Mouse (Mus musculus) MEL (cell line): Measurements from ENCODE around the gene Ndufaf4. TPM values are rescaled to one million over a fixed set of nuclear protein-coding genes. Genes with fewer than 3 reads are reported as not detected.
"Not testable (repeated sequence)": the region's sequence is repeated elsewhere in the genome, so short reads cannot be mapped to it uniquely, and the experiment has no call there.

ENCODE experiments used
- DNase-seq: peaks from one replicate; pipeline ENCODE4 v3.0.0; 2011; ENCODE audit warnings: low read depth, low spot score
- H3K27ac ChIP-seq: 2 replicates; pipeline ENCODE4 v1.5.1; 2012; ENCODE audit warnings: low read depth, mild to moderate bottlenecking, control low read depth, low read length, moderate library complexity; ENCODE audit not compliant: control insufficient read depth
- H3K27me3 ChIP-seq, 2 experiments: fragments of 150-350 bp in 1 of 2; sonication (generic) in 1 of 2; 2 replicates each; pipeline ENCODE4 v1.6.1; 2012; ENCODE audit warnings: low read length in 2 of 2, mild to moderate bottlenecking in 2 of 2, improper control_type of control experiment in 1 of 2, moderate library complexity in 1 of 2; ENCODE audit not compliant: insufficient read depth in 2 of 2, control insufficient read depth in 1 of 2
- H3K36me3 ChIP-seq, 2 experiments: 2 replicates each; pipeline ENCODE4 v1.6.1; 2012 to 2014; ENCODE audit warnings: low read length in 2 of 2, improper control_type of control experiment in 1 of 2, inconsistent platforms in 1 of 2, mild to moderate bottlenecking in 1 of 2; ENCODE audit not compliant: insufficient read depth in 2 of 2, control insufficient read depth in 1 of 2
- H3K4me1 ChIP-seq, 2 experiments: fragments of 150-350 bp in 1 of 2; sonication (generic) in 1 of 2; 2 replicates each; pipeline ENCODE4 v1.6.1; 2012; ENCODE audit warnings: low read length in 2 of 2, improper control_type of control experiment in 1 of 2, mild to moderate bottlenecking in 1 of 2; ENCODE audit not compliant: insufficient read depth in 2 of 2, control insufficient read depth in 1 of 2
- H3K4me3 ChIP-seq, 2 experiments: fragments of 150-350 bp in 1 of 2; sonication (generic) in 1 of 2; 2 replicates each; pipeline ENCODE4 v1.5.1; 2012; ENCODE audit warnings: low read depth in 2 of 2, low read length in 2 of 2, mild to moderate bottlenecking in 2 of 2, moderate library complexity in 2 of 2, control low read depth in 1 of 2, improper control_type of control experiment in 1 of 2; ENCODE audit not compliant: control insufficient read depth in 1 of 2, insufficient read depth in 1 of 2
- H3K79me2 ChIP-seq: 2 replicates; pipeline ENCODE4 v1.6.1; 2012; ENCODE audit warnings: mild to moderate bottlenecking, low read length, moderate library complexity; ENCODE audit not compliant: control insufficient read depth, poor library complexity, insufficient read depth
- H3K9ac ChIP-seq: 2 replicates; pipeline ENCODE4 v1.6.1; 2012; ENCODE audit warnings: low read depth, mild to moderate bottlenecking, control low read depth, low read length, moderate library complexity; ENCODE audit not compliant: control insufficient read depth, poor library complexity, severe bottlenecking
- H3K9me3 ChIP-seq: fragments of 150-350 bp; sonication (generic); replicated peaks from 2 replicates; pipeline ENCODE4 v1.6.1; 2012; ENCODE audit warnings: mild to moderate bottlenecking, low read length, improper control_type of control experiment, moderate library complexity; ENCODE audit not compliant: insufficient read depth
- EP300 ChIP-seq, 2 experiments: IDR thresholded peaks; 2 replicates each; pipeline ENCODE4 v1.6.1; 2011; ENCODE audit warnings: improper control_type of control experiment in 2 of 2, low read length in 2 of 2, low read depth in 1 of 2, mild to moderate bottlenecking in 1 of 2
- ETS1 ChIP-seq: IDR thresholded peaks from 2 replicates; pipeline ENCODE4 v1.6.1; 2012; ENCODE audit warnings: low read depth, mild to moderate bottlenecking, inconsistent platforms, low read length, improper control_type of control experiment, moderate library complexity
- GATA1 ChIP-seq: IDR thresholded peaks from 2 replicates; pipeline ENCODE4 v1.6.1; 2011; ENCODE audit warnings: low read depth, low read length, improper control_type of control experiment
- JUND ChIP-seq: IDR thresholded peaks from 2 replicates; pipeline ENCODE4 v1.6.1; 2011; ENCODE audit warnings: low read depth, mild to moderate bottlenecking, improper control_type of control experiment, low read length
- NRF1 ChIP-seq: IDR thresholded peaks from 2 replicates; pipeline ENCODE4 v1.6.1; 2014; ENCODE audit warnings: low read depth, mild to moderate bottlenecking, inconsistent platforms, low read length, improper control_type of control experiment, moderate library complexity; ENCODE audit not compliant: poor library complexity, insufficient read depth, severe bottlenecking
- POLR2AphosphoS5 ChIP-seq: IDR thresholded peaks from 2 replicates; pipeline ENCODE4 v1.6.1; 2012; ENCODE audit warnings: low read depth, borderline replicate concordance, mild to moderate bottlenecking, inconsistent platforms, low read length, moderate library complexity, mixed read lengths
- RAD21 ChIP-seq: IDR thresholded peaks from 2 replicates; pipeline ENCODE4 v1.6.1; 2011; ENCODE audit warnings: mild to moderate bottlenecking, low read depth, low read length, improper control_type of control experiment
- TBP ChIP-seq: IDR thresholded peaks from 2 replicates; pipeline ENCODE4 v1.8.0; 2011; ENCODE audit warnings: low read depth, low read length, improper control_type of control experiment
- UBTF ChIP-seq: IDR thresholded peaks from 2 replicates; pipeline ENCODE4 v1.6.1; 2012; ENCODE audit warnings: low read depth, mild to moderate bottlenecking, inconsistent platforms, low read length, improper control_type of control experiment, moderate library complexity, borderline replicate concordance; ENCODE audit not compliant: insufficient read depth
- USF1 ChIP-seq: IDR thresholded peaks from 2 replicates; pipeline ENCODE4 v1.6.1; 2014; ENCODE audit warnings: low read depth, mild to moderate bottlenecking, inconsistent platforms, low read length, improper control_type of control experiment, moderate library complexity
- ZKSCAN1 ChIP-seq: IDR thresholded peaks from 2 replicates; pipeline ENCODE4 v1.6.1; 2012; ENCODE audit warnings: low read depth, mild to moderate bottlenecking, inconsistent platforms, low read length, improper control_type of control experiment, moderate library complexity
- polyA plus RNA-seq, 2 experiments: library from polyadenylated mRNA; stranded (reverse) in 1 of 2; unstranded in 1 of 2; fragments of >175 nt in 1 of 2; fragments of >200 nt in 1 of 2; gene quantifications; 2 replicates each; pipeline versions ENCODE4 v1.2.1 to v1.2.4; 2012; ENCODE audit warnings: low replicate concordance in 2 of 2, low read depth in 1 of 2; ENCODE audit not compliant: insufficient read length in 2 of 2, insufficient read depth in 1 of 2, missing spikeins in 1 of 2
- total RNA-seq: library from RNA; depleted of rRNA; stranded (reverse); fragments of 300-350 nt; gene quantifications from 2 replicates; pipeline ENCODE4 v1.2.3, GENCODE M21; 2012

Gene Ndufaf4
- total and polyA plus RNA-seq, 3 experiments = 47.5 to 69.3 TPM; not detected in 1

DNA sequence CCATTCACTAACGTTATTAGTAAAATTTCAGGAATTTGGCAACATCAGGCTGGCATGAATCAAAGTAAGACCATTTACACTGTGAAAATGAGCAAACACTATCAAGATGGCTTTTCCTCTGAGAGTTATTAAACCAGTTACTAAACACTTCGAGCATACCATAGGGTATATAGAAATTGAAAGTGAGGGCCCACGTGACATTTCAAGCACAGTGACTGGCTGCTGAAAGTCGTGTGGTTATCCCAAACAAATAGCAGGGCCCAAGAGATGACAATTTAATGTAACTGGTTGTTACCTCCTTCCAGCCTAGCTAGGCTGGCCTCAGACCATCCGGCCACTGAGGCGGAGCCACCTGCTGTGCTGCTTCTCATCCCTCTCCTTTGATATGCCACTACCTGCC lies 32.2 kb upstream of the Ndufaf4 start:
- no peaks in the 10 kb centered on the region for H3K36me3 ChIP-seq
- H3K4me1 ChIP-seq = peaks cover 0 to 3% of the 10 kb centered on the region in 2 experiments; a peak in 1 of 4 replicates
- peak; percentile 3 for DNase-seq
- no peak overlapping the region for H3K9ac ChIP-seq
- H3K27me3 ChIP-seq = no peaks in the 10 kb centered on the region
- H3K79me2 ChIP-seq = no peaks in the 10 kb centered on the region
- H3K4me3 ChIP-seq = no peak overlapping the region
- no peak overlapping the region for H3K27ac ChIP-seq
- H3K9me3 ChIP-seq = no peaks in the 10 kb centered on the region
- TF ChIP-seq RAD21 (no peak), JUND (no peak), POLR2AphosphoS5 (no peak), NRF1 (no peak), USF1 (peak; percentile 59; the same call in 1 of the 2 replicates), TBP (no peak), ETS1 (no peak), EP300 (IDR thresholded peaks at IDR 0.05; ENCODE audit: low read depth in 1 of 2, low read length in 2 of 2) (no peak)

- H3K27ac ChIP-seq = no peak overlapping the region
- H3K4me3 ChIP-seq = no peak overlapping the region
- H3K4me1 ChIP-seq = peaks cover 0 to 3% of the 10 kb centered on the region in 2 experiments; a peak in 1 of 4 replicates
- no peaks in the 10 kb centered on the region for H3K9me3 ChIP-seq
- no peak for DNase-seq
- H3K9ac ChIP-seq = no peak overlapping the region
- H3K27me3 ChIP-seq = no peaks in the 10 kb centered on the region
- TF ChIP-seq UBTF = no peak
- no peak for TF ChIP-seq EP300 (IDR thresholded peaks at IDR 0.05; ENCODE audit: low read depth in 1 of 2, low read length in 2 of 2)
- TF ChIP-seq GATA1 = no peak
- no peak for TF ChIP-seq ETS1
- no peak for TF ChIP-seq ZKSCAN1
- H3K79me2 ChIP-seq = no peaks in the 10 kb centered on the region
- H3K36me3 ChIP-seq = no peaks in the 10 kb centered on the region
Observed at GRCm38 (mm10) chr4:24869230-24869629, 28.7 kb upstream of the Ndufaf4 start.

GRCm38 (mm10) chr4:24889386-24889785 lies 8.5 kb upstream of the Ndufaf4 start:
- H3K9me3 ChIP-seq, H3K27me3 ChIP-seq, H3K36me3 ChIP-seq, H3K4me3 ChIP-seq, H3K4me1 ChIP-seq, H3K79me2 ChIP-seq, H3K27ac ChIP-seq, DNase-seq, H3K9ac ChIP-seq: not testable (repeated sequence)

DNA sequence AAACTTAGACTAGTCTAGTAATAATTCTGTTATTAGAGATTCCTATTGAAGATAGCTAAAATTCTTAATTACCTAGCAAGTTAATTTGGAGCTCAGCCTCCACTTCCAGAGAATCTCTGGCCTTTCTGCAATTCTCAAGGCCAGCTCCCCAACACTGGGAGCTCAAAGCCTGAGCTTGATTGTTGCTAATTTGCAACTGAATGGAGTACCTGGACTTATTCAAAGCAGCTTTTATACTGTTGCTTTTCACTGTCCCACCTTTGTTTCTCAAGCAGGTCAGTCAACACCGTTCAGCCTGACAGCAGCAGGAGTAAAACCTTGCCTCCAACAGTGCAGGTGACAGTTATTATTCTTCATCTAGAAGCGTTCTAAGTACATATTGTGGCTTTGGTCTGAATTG lies 5.6 kb upstream of the Ndufaf4 start:
- not testable (repeated sequence) for H3K4me1 ChIP-seq, H3K27ac ChIP-seq, H3K79me2 ChIP-seq, H3K9me3 ChIP-seq, H3K27me3 ChIP-seq, H3K36me3 ChIP-seq, H3K9ac ChIP-seq, H3K4me3 ChIP-seq, DNase-seq
